Mouse (Mus musculus) CH12.LX (cell line): ENCODE measurements at regions not wholly inside any gene's neighbourhood (a gene's known extent, or its start where the extent isn't known, plus 50 kb on each side); places are given as distances from the start of the nearest gene placed in this dataset.

Source experiments
- CHD2 ChIP-seq: IDR thresholded peaks from 2 replicates; pipeline ENCODE4 v1.6.1; 2011; ENCODE audit warnings: low read length, improper control_type of control experiment
- CTCF ChIP-seq, 2 experiments: IDR thresholded peaks in 1 of 2; conservative IDR thresholded peaks in 1 of 2; 2 replicates each; pipeline ENCODE4 v1.5.1; 2011 to 2012; ENCODE audit warnings: low read depth in 2 of 2, low read length in 2 of 2, improper control_type of control experiment in 1 of 2, inconsistent platforms in 1 of 2, mild to moderate bottlenecking in 1 of 2, moderate library complexity in 1 of 2
- EP300 ChIP-seq: IDR thresholded peaks from 2 replicates; pipeline ENCODE4 v1.6.1; 2011; ENCODE audit warnings: low read length, improper control_type of control experiment
- IRF4 ChIP-seq: IDR thresholded peaks from 2 replicates; pipeline ENCODE4 v1.6.1; 2014; ENCODE audit warnings: low read depth, mild to moderate bottlenecking, inconsistent platforms, low read length, improper control_type of control experiment
- JUND ChIP-seq: conservative IDR thresholded peaks from 2 replicates; pipeline ENCODE4 v1.6.1; 2011; ENCODE audit warnings: low read depth, low read length, improper control_type of control experiment
- MAX ChIP-seq: IDR thresholded peaks from 2 replicates; pipeline ENCODE4 v1.6.1; 2011; ENCODE audit warnings: low read length, improper control_type of control experiment
- MXI1 ChIP-seq: IDR thresholded peaks from 2 replicates; pipeline ENCODE4 v1.6.1; 2011; ENCODE audit warnings: mild to moderate bottlenecking, low read depth, low read length, improper control_type of control experiment
- POLR2A ChIP-seq: IDR thresholded peaks from 2 replicates; pipeline ENCODE4 v1.6.1; 2011; ENCODE audit warnings: low read depth, mild to moderate bottlenecking, improper control_type of control experiment, low read length
- RAD21 ChIP-seq: IDR thresholded peaks from 2 replicates; pipeline ENCODE4 v1.6.1; 2011; ENCODE audit warnings: low read depth, mild to moderate bottlenecking, low read length, improper control_type of control experiment, moderate library complexity
- SMC3 ChIP-seq: IDR thresholded peaks from 2 replicates; pipeline ENCODE4 v1.6.1; 2011; ENCODE audit warnings: low read depth, low read length, improper control_type of control experiment
- TCF12 ChIP-seq: IDR thresholded peaks from 2 replicates; pipeline ENCODE4 v1.6.1; 2014; ENCODE audit warnings: low read depth, mild to moderate bottlenecking, inconsistent platforms, low read length, improper control_type of control experiment
- ZMIZ1 ChIP-seq: IDR thresholded peaks from 2 replicates; pipeline ENCODE4 v1.6.1; 2012; ENCODE audit warnings: low read depth, mild to moderate bottlenecking, inconsistent platforms, low read length, improper control_type of control experiment
- ZNF384 ChIP-seq: IDR thresholded peaks from 2 replicates; pipeline ENCODE4 v1.6.1; 2012; ENCODE audit warnings: low read depth, low read length, improper control_type of control experiment, inconsistent platforms

- TF ChIP-seq JUND, result no peak
- TF ChIP-seq RAD21, result no peak
- no peak for TF ChIP-seq CTCF (conservative IDR thresholded peaks at IDR 0.05 in 1 of 2, IDR thresholded peaks at IDR 0.05 in 1 of 2; ENCODE audit: low read depth in 2 of 2, low read length in 2 of 2)
- TF ChIP-seq MAX, result no peak
- TF ChIP-seq EP300, result no peak
- TF ChIP-seq TCF12, result no peak
- TF ChIP-seq SMC3, result no peak
- no peak for TF ChIP-seq MXI1
- TF ChIP-seq POLR2A, result no peak
- TF ChIP-seq ZMIZ1, result no peak
- TF ChIP-seq ZNF384, result no peak
- no peak for TF ChIP-seq CHD2
- TF ChIP-seq IRF4, result no peak
These were observed 167.6 kb downstream of the Klf6 start for GRCm38 (mm10) chr13:6028878-6029277.
